Mouse (Mus musculus): ENCODE results near the gene Pcgf3. TPM values are rescaled to one million over a fixed set of nuclear protein-coding genes. Genes with fewer than 3 reads are reported as not detected.
"Not testable (repeated sequence)": the region's sequence is repeated elsewhere in the genome, so short reads cannot be mapped to it uniquely, and the experiment has no call there.

Gene Pcgf3
- total RNA-seq, 2 experiments from 2014 or later = 30.9 to 39.5 TPM

GRCm38 (mm10) chr5:108469617-108470016, 8.6 kb downstream of the Pcgf3 start:
- DNase-seq = no peak

DNA sequence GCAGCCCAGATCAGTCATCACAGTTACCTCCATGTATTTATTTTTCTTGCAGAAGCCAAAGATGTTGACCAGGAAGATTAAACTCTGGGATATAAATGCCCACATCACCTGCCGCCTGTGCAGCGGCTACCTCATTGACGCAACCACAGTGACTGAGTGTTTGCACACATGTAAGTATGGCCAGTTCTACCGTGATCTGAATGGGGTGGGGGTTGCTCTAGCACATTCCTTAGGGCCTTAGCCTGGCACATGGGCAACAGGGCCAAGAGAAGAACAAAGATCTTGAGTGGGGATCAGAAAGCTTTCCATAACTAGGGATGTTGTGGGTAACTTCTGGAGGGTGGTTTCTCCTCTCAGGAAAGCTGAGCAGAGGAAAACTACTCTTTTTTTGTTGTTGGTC, 12.7 kb downstream of the Pcgf3 start:
- no peak for DNase-seq

DNA sequence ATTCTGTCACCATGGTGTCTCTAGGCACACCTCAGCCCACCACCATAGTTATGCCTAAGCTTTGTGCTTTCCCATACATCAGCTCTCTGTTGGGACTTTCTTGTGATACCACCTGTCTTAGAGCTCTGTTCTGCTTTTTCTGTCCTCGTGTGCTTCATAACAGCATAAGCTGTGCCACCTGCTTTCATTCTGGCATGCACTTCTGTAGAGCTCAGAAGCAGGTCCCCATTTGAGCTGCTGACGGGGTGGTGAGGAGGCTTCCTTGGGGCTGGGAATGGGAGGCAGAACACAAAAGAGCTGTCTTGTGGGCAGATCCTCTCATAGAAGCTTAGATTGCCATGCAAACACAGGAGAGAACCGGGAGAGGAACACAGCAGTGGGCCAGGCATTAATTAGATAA, 14.9 kb downstream of the Pcgf3 start:
- no peak for DNase-seq

DNA sequence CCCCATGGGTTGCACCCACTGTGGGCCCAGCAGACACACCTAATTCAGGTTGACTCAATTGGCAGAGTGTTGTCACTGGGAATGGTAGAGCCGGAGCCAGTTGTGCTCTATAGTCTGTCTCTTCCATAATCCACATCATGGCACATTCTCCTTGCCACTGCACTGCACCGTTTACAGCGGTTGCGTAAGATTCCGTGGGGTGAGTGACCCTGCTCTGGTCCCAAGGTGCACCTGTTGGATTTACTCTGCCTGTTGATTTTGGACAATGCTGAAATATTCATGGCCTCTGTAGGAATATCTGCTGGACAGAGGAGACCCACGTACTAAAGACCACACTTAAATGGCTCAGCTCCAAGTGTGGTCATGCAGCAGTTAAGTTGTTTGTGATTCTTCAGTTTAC, 22.0 kb downstream of the Pcgf3 start:
- DNase-seq = no peak

DNA sequence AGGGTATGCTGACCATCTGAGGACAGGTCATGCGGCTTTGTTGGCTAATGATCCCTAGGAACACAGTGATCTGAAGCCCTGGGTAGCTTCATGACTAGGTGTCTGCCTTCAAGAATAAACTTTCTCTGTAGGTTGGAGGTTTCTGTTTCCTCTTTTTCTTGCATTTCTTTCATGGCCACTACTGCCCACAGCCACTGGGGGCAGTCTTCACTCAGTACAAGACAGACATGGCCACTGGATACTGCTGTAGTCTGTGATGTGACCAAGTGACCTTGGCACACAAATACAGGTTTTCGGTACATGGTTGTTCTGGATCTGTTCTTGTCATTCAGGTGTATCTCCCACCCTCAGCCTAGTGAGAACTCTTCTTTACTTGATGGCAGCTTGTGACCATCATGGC, 24.2 kb downstream of the Pcgf3 start:
- no peak for DNase-seq

- not testable (repeated sequence) for DNase-seq
These were observed 25.1 kb downstream of the Pcgf3 start for GRCm38 (mm10) chr5:108486148-108486547.

DNA sequence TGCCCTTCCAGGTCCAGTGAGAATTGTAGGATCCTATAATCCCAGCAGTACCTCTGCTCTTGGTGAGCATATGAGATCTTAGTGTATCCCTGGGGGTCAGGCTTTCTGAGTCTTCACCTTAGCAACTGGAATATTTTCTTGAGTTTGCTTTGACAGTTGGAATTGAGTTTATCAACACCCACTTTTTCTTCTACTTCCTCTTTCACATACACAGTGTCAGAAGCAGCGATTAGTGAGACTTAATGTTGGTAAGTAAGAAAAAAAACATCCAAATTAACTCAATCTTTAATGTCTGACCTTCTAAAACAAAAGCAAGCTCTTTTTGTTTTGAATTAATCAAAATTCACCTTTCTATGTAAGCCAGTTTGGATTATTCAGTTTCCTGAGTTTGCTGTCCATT, 40.5 kb downstream of the Pcgf3 start:
- no peak for DNase-seq

- DNase-seq = no peak
These were observed 41.3 kb downstream of the Pcgf3 start for GRCm38 (mm10) chr5:108502286-108502685.

DNA sequence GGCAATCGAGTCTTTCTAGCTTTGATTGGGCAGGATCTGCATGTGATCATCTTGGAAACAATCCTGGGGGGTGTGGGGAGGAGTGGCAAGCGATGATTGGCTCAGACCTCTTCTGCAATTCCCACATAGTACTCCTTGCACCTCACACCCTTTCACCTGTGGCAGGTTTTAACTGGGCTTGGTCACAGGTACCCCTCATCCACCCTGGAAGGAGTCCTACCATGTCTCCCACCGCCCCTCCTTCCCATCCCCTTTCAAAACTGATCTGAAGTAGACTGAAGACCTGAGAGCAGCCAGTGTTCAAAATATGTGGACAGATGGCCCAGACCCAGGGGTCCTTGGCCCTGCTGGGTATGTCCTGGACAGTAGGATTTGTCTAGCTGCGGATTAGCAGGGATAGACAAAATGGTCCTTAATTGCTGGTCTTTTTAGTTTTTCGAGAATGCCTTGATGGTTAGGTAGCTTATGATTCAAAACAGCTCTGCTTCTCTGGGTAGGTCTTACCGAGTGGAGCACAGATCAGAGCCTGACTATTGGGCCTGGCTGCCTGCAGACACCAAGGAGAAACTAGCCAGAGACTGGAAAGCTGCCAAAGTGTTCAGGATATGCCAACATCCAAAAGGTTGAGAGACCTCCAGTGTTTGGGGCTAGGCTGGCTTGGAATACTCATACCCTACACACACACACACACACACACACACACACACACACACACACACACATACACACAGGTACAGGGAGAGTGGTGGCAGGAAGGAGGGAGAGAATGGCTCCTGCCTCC, 54.7 kb downstream of the Pcgf3 start:
- DNase-seq = no peak

DNA sequence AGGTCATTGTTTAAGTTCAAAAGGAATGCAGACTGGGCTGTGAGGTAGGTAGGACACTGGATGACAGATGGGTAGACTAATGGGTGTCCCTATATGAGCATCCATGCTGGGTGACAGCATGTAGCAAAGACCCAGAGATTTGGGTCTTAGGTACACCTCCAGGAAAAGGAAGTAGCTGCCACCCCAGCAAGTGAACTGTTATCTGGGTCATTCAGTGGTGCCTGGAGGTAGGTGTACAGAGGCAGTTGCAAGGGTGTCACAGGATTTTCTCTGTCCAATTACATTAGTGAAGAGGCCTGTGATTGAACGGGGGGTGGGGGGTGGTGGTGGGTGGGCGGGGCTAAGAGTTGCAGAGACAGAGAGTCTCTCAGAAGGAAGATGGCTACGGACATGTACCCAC, 55.6 kb downstream of the Pcgf3 start:
- no peak for DNase-seq

DNA sequence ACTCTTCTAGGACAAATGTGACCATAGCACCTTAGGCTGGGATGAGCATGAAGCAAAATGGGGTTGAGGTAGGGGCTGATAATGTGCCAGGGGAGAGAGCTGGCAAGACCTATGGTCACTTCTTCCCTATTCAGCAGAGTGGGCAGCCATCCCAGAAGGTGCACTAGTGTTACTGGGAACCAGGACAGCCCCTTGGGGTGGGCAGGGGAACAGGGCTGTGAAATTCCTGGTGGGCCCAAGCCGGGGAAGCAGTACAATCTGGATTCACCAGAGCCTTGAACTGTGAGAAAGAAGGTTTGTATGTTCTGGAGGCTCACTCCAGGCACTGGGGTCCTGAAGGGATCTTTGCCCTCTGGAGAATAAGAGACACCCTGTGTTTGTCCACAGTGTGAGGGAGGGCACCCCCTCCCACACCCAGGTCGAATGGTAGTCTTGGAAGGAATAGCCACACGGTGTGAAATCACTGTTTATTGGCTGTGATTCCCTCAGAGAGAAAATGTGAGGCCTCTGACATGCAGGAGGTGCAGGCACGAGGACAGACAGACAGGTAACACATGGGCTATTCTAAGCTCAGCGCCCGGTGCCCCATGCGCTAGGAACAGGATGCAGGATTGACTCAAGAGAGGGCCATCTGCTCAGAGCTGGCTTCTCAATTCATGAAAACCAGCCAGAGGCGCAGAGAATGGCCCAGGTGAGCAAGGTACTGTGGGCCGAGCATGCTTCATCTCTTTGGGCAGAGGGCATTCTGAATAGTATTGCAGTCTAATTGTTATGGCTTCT, 57.3 kb downstream of the Pcgf3 start:
- no peak for DNase-seq

- no peak for DNase-seq
These were observed 57.9 kb downstream of the Pcgf3 start for GRCm38 (mm10) chr5:108518951-108519350.

GRCm38 (mm10) chr5:108520153-108520552, 59.1 kb downstream of the Pcgf3 start:
- DNase-seq = no peak

GRCm38 (mm10) chr5:108521016-108521415, 60.0 kb downstream of the Pcgf3 start:
- DNase-seq = no peak

DNA sequence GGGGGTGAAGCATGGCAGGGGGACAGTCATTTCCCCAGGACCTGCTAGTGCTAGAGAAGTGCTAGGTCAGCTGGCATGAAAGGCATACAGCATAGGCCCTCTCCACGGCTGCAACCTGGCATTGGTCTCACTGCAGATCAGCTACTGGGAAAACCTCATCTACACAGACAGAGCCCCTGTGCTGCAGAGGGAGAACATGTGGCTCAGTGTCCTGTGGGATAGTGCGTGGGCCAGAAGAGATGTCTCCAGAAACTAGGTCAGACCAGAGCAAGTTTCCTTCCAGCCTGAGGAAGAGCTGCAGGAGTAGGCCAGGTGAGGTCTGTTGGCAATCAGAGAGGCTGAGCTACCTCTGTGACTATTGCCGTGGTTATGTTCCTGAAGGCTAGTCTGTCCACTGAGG, 60.9 kb downstream of the Pcgf3 start:
- no peak for DNase-seq

- DNase-seq = no peak
These were observed 61.6 kb downstream of the Pcgf3 start for GRCm38 (mm10) chr5:108522597-108522996.

DNA sequence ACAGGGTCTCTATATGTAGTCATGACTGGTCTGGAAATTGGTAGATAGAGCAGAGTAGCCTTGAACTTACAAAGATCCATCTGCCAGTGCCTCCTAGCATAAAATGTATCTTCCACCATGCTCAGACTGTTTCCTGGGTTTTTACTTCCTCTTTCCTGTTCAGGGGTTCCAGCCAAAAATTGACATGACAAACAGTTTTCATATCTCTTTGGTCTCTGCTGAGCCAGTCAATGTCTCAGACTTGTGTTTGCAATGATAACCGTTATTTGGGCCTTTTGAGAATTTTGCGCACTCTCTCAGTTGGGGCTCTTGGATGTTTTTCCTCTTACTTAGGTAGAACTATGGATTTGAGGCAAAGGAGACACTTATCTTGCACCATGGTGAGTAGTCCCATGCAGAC, 73.2 kb downstream of the Pcgf3 start:
- no peak for DNase-seq

DNA sequence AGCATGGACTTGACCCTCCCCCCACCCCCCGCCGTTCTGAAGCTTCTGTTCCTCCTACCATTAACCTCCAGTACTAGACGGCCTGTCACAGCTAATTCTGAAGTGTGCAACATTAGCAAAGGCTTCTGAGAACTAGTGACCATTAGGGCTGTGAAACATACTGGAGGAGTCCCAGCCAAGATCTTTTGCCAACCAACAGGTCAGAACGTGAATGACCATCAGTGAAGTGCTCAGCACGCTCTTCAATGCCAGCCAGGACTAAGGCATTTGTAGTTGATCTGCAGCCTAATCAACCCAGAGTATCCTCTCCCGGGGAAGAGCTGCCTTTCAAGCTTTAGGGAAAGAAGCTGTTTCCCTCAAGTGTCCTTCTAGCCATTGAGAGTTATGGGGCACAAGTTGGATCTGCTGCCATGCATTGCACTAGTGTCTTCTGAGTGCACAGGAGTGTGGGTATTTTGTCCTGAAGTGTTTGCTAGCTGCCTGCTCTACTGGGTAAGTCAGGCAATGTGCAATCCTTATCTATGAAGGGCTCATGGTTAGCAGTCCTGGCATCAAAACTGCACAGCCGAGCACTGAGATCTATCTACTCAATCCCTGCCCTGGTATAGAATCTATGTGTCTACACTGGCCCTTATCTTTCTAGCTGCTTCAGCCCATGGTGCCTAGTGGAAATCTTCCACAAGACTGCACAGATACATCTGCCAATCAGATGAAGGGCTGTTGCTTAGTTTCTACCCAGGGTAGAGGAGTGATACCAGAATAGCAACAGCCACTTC, 82.7 kb downstream of the Pcgf3 start:
- DNase-seq = no peak

GRCm38 (mm10) chr5:108547636-108548035, 86.6 kb downstream of the Pcgf3 start:
- no peak for DNase-seq

DNA sequence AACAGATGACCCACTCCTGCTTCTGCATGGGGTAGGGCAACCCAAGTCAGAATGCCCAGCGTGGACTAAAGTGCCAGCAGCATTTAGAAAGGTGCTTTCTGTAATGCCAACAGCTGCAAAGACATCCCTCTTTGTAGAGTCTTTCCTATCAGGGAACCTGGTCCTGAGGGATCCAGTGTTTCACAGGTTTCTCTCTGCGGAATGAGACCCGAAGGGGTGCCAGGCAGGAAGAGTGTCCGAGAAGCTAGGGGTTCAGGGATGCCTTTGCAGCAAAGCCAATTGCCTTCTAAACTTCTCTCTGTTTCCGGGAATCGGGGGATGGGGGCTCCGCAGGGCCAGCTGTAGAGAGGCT, 88.1 kb downstream of the Pcgf3 start:
- DNase-seq = no peak

DNA sequence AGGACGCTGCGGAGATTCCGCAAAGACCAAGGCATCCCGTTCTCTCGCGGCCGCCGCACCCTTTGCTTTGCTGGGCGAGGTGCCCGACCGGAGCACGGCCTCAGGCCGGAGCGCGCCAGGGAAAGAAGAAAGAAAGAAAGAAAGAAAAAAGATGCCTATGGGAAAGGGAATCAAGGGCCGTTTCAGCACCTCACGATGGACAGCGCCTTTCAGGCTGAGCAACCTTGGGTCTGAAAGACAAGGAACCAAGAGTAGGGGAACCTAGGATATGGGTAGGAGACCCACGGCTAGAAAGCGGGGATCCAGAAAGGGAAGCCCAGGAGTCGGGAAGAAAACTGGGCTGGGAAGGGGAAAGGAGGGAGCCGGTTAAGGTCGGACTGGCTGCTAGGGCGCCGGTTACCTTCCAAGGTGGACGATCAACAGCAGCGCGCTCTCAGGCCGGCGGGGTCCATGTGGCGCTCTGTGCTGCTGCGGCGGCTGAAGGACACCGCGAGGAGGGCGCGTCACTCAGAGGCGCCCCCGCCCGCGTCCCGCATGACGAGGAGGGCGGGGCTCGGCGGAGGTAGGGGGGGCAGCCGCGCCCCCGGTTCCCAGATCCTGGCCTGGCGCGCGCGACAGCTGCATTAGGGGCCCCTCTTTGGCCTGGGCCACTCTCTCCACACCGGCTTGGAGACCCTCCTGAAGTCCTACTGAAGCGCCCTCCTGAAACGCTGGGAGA, 88.6 kb downstream of the Pcgf3 start, which contains the start of gene Cplx1:
TSS of gene Cplx1 (minus strand) at position 536 of the 718 bp plus-strand sequence.
- DNase-seq = no peak

GRCm38 (mm10) chr5:108550207-108550594, 89.2 kb downstream of the Pcgf3 start:
- DNase-seq = no peak

All from gastrocnemius, postnatal 25 days (tissue).